Mouse (Mus musculus): ENCODE data around the gene Kxd1.

The Kxd1 gene

GRCm38 (mm10) chr8:70527512-70528181 is at the start of gene Kxd1, which contains the start of gene Fkbp8:
TSS of gene Kxd1 (minus strand) at chr8:70527956.
TSS of gene Fkbp8 (plus strand) at chr8:70527724.
- peak; percentile 95 for DNase-seq (ENCODE audit: low spot score)

DNA sequence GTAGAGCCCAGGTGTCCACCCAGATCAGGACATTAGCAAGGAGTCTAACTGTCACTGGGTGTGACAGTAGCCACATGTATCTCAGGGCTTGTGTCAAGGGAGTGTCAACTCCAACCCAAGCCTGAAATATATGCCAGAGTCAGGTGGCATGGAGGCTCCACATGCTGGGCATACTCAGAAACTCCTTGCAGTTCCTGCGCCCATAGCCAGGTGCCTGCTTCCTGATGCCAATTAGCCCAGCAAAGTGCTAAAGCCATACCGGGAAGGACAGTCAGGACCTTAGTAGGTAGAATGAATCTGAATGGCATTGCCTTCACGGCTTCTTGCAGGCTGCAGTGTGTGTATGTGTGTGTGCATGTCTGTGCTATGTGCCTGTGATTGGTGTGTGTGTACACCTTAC is 49.5 kb upstream of the Kxd1 start:
- DNase-seq (ENCODE audit: low spot score): no peak

DNA sequence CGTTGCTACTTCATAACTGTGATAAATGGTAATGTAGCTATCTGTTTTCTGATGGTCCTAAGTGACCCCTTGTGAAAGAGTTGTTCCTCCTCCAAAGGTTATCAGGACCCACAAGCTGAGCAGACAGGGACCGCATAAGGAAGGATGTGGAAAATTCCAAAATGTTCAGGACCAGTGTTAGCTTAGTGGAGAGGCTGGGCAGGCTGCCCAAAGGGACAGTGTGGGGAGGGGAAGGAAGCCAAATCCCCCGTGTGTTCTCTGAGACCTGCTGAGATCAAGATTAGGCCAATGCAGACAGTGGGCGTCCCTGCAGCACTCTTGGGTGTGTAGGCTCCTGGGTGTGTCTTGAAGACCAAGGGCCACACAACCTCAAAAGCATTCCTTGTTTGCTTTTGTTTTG is 47.2 kb upstream of the Kxd1 start:
- no peak for DNase-seq (ENCODE audit: low spot score)

DNA sequence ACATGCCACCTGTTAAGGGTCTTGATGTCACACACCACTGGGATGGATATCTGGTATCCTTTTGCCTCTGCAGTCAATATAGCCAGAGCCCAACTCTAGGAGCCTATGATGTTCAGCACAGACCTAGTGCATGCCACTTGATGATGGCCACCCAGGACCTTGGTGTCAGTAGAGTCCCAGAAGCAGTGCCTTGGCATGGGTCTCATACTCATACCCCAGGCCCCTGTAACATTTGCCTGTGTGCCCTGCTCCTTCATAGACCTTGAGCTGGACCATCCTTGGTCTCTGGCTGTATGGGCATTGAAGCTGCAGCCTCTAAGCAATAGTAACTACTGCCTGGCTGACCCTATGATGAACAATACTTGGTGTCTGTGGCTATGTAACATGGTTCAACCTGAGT is 46.5 kb upstream of the Kxd1 start:
- DNase-seq (ENCODE audit: low spot score): no peak

DNA sequence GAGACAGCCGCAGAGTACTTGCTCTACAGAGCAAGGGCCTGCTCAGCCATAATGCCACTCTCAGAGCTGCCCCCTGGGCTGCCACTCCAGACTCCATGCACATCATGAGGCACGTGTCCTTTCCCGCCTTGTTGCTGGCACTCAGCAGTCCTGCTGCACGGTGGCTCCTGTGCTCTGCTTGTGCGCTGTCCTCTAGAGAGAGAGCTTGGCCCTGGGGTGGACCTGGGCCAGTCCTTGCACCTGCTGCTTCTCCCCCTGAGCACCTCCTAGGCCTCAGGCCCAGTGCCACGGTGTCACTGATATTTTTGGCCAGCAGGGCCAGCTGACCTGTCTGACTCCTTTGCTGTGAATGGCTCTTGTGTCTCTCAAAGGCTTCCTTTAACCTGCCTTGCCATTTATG is 43.2 kb upstream of the Kxd1 start:
- no peak for DNase-seq (ENCODE audit: low spot score)

GRCm38 (mm10) chr8:70570360-70570759 is 42.6 kb upstream of the Kxd1 start:
- DNase-seq (ENCODE audit: low spot score): no peak

- no peak for DNase-seq (ENCODE audit: low spot score)
Measured at GRCm38 (mm10) chr8:70565561-70565960, 37.8 kb upstream of the Kxd1 start.

- no peak for DNase-seq (ENCODE audit: low spot score)
Measured at GRCm38 (mm10) chr8:70564696-70565235, 37.0 kb upstream of the Kxd1 start.

DNA sequence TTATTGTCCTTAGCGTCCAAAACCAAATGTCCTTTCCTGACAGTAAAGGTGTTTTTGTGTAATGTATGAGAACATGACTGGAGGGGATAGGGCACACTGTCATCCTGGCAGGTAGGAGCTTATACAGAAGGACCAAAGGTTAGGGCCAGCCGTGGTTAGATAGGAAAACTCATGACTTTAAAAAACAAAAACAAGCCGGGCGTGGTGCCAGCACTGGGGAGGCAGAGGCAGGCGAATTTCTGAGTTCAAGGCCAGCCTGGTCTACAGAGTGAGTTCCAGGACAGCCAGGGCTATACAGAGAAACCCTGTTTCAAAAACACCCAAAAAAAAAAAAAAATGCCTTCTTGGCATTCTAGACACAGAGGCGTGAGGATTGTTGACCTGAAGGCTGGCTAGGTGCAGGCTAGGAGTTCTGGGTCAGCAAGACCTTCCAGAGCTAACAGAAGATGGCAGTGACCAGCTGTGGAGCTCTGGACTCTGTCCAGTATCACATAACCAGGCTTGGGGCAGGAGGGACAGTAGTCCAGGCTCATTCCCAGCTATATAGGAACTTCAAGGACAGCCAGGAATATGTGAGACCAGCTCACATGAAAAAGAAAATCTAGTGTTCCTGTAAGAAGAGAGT is 36.1 kb upstream of the Kxd1 start:
- DNase-seq (ENCODE audit: low spot score): no peak

GRCm38 (mm10) chr8:70562802-70563201 is 35.0 kb upstream of the Kxd1 start:
- peak; percentile 71 for DNase-seq (ENCODE audit: low spot score)

GRCm38 (mm10) chr8:70561809-70562535 is 34.2 kb upstream of the Kxd1 start:
- DNase-seq (ENCODE audit: low spot score): peak; percentile 81

GRCm38 (mm10) chr8:70561357-70561756 is 33.6 kb upstream of the Kxd1 start:
- DNase-seq (ENCODE audit: low spot score): no peak

GRCm38 (mm10) chr8:70560564-70560963 is 32.8 kb upstream of the Kxd1 start:
- DNase-seq (ENCODE audit: low spot score): no peak

- peak; percentile 59 for DNase-seq (ENCODE audit: low spot score)
Measured at GRCm38 (mm10) chr8:70560096-70560495, 32.3 kb upstream of the Kxd1 start.

GRCm38 (mm10) chr8:70558983-70559382 is 31.2 kb upstream of the Kxd1 start:
- no peak for DNase-seq (ENCODE audit: low spot score)

- DNase-seq (ENCODE audit: low spot score): no peak
Measured at GRCm38 (mm10) chr8:70558334-70558733, 30.6 kb upstream of the Kxd1 start.

GRCm38 (mm10) chr8:70555079-70555747 is 27.5 kb upstream of the Kxd1 start:
- DNase-seq (ENCODE audit: low spot score): no peak

- DNase-seq (ENCODE audit: low spot score): peak; percentile 89
Measured at GRCm38 (mm10) chr8:70553740-70554139, 26.0 kb upstream of the Kxd1 start.

- DNase-seq (ENCODE audit: low spot score): no peak
Measured at GRCm38 (mm10) chr8:70552836-70553235, 25.1 kb upstream of the Kxd1 start.

GRCm38 (mm10) chr8:70551558-70552161 is 23.9 kb upstream of the Kxd1 start:
- no peak for DNase-seq (ENCODE audit: low spot score)

- DNase-seq (ENCODE audit: low spot score): no peak
Measured at GRCm38 (mm10) chr8:70549412-70550184, 21.8 kb upstream of the Kxd1 start.

All from adipocyte (in vitro differentiated cells).